Mouse (Mus musculus) G1E (cell line): ENCODE measurements around the gene Slc2a4.

Source experiments
- CTCF ChIP-seq: IDR thresholded peaks from 2 replicates; pipeline ENCODE4 v1.5.1; 2012; ENCODE audit warnings: low read depth, low read length, inconsistent platforms, mixed read lengths
- GATA1 ChIP-seq: IDR thresholded peaks from 2 replicates; pipeline ENCODE4 v1.6.1; 2012; ENCODE audit warnings: borderline replicate concordance, low read length, inconsistent platforms, mixed read lengths
- GATA2 ChIP-seq: IDR thresholded peaks from 2 replicates; pipeline ENCODE4 v1.6.1; 2012; ENCODE audit warnings: low read depth, low read length, inconsistent platforms, borderline replicate concordance
- POLR2AphosphoS5 ChIP-seq: IDR thresholded peaks from 2 replicates; pipeline ENCODE4 v1.6.1; 2012; ENCODE audit warnings: low read depth, low read length, inconsistent platforms; ENCODE audit not compliant: insufficient replicate concordance
- TAL1 ChIP-seq: conservative IDR thresholded peaks from 2 replicates; pipeline ENCODE4 v1.6.1; 2012; ENCODE audit warnings: low read depth, low read length, inconsistent platforms, mixed read lengths

DNA sequence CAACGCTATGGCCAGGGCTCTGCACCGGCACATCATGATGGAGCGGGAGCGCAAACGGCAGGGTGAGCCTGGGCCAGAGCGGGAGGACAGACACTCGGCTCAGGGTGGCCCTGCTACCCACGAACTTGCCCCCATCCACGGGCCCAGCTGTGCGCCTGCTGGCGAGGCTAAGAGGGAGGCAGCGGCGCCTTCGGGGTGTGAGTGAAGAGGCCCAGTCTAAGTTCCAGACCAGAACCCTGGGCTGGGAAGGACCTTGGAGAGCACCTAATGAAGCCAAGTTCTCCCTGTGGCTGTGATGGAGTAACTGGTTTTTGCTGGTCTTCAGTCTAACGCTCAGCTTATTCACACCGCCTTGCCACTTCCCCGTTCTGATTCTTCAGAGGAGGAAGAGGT is 33.6 kb downstream of the Slc2a4 start:
- TF ChIP-seq TAL1 (no peak), CTCF (no peak), GATA1 (no peak), POLR2AphosphoS5 (no peak; the same call in 1 of the 2 replicates), GATA2 (no peak)
